Mouse (Mus musculus) induced T-regulatory cell, adult 2 months (primary cell): ENCODE results near the gene Corin.

ENCODE experiments used
- DNase-seq: peaks from one replicate; pipeline ENCODE4 v3.0.0-alpha.2; 2012; ENCODE audit warnings: low read depth

The Corin gene

DNA sequence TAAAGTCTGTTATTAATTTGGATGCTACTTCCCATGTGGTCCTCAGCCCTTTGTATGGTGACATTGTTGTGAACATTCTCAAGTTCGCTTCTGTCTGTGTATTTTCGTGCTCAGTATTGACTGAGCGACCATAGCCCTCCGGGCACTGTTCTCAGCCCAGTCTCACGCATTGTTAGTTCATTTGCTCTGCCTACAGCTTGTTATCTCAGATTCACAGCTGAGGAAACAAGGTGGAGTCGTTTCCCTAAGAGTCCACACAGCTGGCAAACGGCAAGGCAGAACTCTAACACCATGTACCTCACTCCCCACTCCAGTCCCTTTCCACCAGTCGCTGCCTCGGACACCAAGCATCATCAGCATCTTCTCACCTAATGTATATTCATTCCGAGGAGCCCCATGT is 63.1 kb downstream of the Corin start:
- no peak for DNase-seq

DNA sequence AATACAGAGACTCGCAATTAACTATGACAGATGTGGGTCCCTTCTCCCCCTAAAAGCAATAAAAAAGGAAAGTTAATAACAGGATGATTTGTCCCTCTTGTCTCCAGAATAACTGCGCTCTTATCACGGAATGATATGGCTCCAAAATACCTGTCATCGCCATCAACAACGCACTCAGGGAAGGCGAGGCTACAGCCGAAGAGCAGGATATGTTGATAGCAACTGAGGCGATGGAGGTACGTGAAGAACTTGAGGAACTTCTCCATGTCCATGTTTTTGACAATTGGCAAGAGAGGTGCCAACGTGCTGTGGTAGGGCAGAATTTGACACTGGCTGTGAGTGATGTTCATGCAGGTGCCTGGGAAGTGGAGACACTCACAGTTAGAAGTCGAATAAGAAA is 69.2 kb downstream of the Corin start:
- DNase-seq: no peak

DNA sequence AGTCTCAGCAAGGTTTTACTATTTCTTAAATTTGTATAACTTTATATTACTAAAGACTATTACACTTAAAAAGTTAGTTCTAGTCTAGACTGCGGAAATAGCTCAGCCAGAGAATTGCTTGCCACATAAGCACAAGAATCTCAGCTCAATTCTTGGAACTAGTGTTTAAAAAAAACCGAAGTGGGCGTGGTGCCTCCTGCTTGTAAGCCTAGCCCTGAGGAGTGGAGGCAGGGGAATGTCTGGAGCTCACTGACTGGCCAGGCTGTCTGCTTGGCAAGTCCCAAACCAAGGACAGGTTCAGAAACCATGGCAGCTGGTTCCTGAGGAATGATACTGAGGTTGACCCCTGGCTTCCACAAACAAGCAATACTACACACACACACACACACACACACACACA is 72.4 kb downstream of the Corin start:
- DNase-seq: no peak

DNA sequence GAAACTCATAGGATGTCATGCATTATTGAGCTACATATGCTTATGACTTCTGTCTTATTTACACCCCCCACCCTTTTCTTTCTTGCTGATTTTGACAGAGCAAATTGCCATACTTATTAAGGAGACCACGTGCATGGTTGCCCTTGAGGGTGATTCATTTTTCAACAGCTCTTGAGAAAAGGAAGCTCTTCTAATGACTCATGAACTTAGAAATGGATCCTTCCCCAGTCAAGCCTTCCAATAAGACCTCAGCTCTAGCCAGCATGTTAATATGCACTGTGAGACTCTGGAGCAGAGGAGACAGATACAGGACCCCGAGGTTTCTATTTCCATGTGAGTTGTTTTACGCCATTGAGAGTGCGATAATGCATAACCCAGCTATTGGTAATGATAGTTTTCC is 76.7 kb downstream of the Corin start:
- DNase-seq: no peak

DNA sequence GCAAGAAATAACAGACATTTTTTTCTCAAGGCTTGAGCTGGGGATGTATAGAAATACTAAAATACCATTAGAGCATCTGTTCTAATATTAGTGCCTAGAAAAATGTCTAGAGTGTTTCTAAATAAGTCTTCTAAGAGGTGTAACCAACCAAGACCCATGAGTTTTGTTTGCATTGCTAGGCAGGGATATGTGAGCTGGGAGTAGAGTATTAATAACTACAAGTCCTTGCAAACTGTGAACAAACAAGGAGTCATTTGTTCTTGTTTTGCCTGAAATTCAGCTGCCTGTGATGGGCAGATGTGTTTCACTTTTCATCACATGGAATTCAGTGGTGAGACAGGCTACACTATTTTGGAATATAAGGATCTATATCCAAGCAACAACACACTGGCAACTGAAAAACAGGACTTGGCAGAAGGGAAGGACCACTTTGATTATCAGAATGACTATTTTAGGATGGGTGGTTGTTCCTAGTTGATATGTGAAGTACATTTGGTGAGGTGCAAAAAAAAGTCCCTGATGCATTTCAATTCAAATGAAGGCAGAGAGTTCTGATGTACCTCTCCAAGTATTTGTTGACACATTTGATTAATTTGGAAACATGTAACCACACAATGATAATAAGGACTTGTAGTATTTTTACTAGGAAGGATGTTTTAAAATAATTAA is 78.8 kb downstream of the Corin start:
- no peak for DNase-seq

DNA sequence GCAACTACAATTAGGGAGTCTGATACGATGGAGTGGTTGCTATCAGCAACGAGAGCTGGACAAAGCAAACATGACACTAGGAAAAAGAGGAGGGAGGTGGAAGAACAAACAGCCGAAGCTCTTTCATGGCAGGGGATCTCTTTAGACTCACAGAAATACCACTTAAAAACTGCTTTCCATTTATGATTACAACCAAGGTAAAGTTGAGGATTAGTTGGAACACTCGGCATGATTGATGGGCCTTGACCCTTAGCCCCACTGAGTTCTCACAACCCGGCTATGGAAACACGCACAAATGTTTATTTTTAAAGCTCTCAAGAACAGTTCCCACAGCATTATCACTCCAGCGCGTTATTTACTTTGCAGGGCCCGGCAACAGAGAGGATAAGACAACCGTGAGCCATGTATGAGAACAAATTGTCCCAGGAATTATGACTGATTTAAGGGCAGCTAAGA is 92.4 kb downstream of the Corin start:
- no peak for DNase-seq

DNA sequence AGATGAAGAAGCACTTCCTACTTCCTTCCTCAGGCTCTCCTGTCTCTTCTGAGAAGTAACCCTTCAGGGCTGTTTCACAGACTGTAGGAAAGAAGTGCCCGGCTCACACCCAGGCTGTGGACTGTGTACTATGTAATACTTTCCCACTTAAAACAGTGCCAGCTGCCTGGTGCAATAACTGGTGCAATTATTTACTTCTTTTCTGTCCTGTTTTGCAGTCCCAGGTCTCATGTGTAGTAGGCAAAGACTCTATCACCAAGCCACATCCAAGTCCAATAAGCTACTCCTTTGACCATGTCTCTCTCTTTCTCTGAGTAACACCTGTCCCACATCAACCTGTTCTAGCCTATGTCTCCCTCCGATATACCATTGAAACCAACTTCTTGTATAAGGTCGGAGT is 93.4 kb downstream of the Corin start:
- no peak for DNase-seq

DNA sequence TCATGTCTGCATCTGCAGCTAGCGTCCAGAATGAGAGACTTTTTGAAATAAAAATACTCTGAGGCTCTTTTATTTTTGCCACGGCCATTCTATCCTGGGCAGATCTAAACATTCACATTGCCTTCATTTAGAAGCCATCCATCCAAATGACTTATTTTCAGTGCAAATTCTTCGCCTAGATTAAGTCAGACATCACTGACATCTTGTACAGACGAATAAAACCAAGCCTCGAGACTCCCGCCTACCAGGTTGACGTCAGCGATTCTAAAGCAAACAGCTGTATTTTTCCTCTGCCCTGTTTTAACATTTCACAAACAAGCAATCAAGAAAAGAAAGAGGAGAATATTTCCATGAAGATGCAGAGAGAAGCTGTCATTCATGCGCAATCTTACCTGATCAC is 100.9 kb downstream of the Corin start:
- no peak for DNase-seq

DNA sequence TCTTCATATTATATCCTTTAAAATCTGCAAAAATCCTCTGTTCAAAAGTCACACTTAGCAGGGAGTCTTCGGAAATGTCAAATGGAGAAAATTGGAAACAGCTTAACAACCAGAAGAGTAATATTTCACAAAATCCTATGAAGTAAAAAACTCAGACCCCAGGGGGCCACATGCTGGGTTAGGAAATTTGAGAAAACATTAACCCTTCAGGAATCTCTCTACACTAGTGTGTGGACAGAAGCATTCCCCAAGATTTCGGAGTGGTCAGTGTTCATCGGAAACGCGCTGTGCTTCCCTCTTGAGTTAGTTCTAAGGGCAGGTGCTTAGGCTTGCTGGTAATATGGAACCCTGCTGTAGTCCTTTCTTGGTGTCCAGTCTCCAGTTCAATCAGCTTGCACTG is 101.4 kb downstream of the Corin start:
- DNase-seq: no peak

DNA sequence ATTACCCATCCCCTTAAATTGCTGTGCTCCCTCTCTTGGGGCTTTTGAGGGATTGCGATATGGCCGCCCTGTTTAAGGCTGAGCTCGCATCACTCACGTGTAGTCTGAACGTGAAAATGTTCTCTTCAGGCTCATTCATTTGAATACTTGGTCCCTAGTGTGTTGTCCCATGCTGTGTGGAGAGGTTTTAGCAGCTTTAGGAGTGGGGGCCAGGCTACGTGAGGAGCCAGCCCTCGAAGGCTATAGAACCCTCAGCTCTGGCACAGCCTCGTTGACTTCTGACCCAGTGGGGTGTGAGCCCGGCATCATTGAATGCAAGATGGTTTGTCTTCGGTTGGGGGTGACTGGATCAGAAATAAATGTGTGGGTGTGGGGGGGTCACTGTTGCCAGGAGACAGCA is 102.5 kb downstream of the Corin start:
- no peak for DNase-seq

DNA sequence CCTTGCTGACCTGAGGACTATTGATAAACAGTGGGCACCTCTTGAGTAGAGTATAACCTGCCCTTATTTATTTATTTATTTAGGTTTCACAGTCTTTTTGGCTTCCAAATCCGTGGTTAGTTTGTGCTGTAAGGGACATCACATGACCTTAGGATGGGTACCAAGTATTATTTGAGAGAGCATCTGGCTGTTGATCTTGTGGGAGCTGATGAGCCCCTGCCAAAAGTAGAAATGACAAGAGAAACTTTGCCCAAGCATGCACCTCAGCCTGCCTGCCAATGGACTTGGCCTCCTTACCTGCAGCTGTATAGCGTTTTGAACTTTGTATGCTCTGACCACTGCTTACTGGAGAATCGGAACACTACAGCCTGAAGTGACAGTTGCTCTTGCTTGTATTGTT is 103.0 kb downstream of the Corin start:
- no peak for DNase-seq

DNA sequence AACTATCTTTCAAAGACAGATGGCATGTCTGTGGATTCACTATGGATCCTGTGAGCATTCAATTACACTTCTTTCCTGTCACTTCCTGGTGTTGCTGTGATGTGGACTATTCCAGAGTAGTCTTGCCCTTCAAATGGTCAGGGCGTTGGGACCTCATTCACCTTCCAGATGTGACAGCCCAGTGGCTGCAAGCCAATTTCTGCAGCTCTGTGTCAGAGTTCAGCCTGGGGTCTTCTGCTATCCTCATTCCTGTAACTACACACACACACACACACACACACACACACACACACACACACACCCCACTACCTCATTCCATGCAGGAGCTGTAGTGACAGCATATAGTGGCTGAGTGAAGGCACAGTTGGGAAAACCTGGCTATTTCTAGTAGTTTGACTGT is 122.1 kb downstream of the Corin start:
- DNase-seq: no peak

DNA sequence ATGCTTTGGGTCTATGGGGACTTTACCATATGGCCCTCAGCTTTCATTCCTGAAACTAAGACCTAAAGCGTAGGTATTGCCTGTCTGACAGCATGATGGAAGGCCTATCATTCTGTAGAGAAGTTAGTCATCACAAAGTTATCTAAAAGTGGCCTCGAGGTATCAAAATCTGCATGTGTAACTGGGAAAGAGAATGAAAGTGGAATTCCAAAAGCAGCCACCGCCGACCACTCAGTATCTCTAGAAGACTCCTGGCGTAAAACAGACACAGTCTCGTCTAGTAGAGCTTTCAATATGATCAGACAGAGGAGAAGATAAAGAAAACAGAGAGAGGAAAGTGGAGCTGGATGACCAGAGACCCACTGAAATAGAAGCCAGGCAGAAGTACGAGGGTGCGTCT is 123.7 kb downstream of the Corin start:
- DNase-seq: no peak

DNA sequence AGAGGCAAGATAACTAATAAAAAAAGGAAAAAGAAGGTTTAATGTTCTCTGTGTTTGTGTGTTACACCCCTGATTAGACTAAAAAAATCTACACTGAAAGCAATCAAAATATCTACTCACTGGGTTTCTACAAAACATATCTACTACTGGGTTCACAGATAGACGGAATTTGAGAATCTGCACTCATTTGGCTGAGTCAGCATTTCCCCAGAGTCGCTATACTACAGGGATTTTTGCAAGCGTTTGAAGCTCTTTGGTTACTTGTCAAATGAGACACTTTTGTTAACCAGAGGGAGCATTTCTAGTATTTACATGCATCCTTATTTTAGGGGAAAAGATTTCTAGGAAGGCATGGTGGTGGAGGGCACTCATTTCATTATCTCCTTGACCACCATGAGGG is 136.3 kb downstream of the Corin start:
- no peak for DNase-seq

DNA sequence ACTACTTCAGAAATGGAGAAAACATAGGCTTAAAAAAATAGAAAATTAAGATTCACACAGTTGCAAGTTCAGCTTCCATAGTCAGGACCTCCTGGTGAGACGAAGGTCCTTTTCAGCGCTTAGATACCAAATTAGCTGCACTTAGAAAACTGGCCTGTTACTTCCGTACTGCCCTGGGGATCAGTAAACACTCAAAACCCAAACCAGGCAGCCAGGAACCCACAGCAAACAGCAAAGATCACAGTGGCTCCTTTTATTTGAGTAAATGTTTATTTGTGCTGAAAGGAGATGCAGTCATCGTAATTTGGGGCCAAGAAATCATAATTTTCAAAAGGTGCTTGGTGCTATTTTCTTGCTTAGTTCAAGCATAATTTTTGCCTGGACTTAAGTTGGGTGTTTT is 138.5 kb downstream of the Corin start:
- DNase-seq: no peak

DNA sequence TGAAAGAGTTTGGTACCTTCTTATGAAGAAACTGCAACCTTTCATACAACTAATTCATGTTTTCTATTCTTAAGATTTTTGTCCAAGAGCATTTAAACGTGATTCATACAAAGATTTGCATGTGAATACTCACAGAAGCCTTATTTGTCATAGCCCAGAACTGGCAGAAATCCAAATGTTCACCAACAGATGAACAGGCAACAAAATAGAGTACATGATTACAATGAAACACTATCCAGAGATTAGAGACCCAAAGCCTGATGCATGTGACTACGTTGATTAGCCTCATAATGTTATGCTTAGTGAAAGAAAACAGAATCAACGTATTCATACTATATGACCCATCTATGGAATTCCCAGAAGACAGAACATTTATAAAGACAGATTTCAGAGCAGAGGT is 140.4 kb downstream of the Corin start:
- no peak for DNase-seq

DNA sequence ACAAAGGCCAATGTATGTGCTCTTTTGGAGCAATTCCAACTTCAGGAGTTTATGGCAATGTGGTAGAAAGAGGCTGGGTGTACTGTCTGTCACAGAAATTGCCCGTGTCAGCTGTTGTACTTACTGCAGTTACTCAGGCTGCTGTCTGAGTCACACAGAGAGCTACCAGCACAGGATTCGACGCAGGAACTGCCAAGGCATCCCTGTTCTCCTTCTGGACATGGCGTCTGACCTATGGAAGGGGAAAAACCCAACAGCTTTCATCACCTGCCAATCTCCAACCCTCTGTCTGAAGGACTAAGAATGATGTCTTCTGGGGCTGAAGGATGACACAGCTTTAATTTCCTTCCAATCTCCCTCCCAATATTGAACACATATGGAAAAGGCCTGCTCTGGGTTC is 150.5 kb downstream of the Corin start:
- no peak for DNase-seq

DNA sequence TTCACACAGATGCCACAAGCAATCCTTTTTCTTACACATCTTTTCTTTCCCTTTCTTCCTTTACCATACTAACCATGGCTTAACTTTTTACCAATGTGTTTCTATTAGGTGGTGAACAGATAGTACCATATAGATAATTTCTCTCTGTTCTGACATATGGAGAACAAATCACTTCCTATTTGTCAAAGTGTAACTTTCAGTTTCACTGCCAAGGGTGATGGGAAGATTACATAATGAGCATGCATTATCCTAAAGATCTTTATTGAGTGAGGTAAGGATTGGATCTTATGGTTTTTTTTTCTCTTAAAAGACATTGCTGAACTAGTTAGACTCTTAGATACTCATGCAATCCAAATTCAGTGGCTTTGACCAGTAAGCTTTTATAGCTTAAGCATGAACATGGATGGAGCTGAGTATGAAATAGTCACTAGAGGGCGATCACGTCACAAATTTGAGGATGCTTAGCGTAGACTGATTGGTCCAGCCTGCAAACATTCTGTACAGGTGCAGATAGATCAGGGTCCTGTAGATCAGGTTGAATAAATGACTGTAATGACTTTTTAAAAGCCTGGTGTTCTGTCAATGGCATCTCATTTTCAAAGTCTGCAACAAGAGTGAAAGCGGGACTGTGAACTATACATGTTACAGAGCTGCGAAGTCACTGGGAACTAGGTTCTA is 154.1 kb downstream of the Corin start:
- DNase-seq: peak; percentile 76

DNA sequence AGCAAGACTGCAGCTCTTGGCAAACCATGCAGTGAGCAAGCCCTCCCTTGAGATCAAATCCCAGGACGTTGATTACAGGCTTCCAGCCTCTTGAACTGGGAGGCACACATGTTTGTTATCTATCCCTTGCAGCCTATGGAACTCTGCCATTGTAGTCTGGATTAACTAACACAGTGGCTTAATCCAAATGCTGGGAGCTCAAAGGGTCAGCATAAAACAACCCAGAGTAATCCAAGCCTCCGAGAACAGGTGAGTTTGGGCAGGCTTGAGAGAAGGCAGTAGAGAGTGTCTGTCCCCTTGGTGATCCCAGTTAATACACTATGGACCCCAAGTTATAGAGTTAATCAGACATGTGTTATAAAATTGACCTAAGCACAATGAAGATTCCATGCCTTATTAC is 155.7 kb downstream of the Corin start:
- no peak for DNase-seq

DNA sequence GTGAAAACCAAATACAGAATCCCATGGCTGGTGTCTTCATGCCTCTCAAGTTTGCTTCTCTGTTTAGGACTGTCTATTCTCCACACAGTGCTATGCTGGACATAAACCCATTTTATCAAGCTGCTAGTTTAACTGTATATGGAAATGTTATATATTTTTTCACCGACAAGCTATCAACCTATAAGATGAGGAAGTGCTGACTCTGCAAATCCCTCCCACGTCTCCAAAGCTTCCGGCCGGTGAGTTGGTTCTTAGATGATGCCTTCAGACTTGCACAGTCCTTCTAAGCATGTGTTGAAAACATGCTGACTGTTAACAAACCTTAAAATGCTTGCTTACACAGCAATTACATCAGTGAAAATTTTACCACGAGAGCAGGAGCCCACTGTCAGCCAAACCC is 168.4 kb downstream of the Corin start:
- no peak for DNase-seq

DNA sequence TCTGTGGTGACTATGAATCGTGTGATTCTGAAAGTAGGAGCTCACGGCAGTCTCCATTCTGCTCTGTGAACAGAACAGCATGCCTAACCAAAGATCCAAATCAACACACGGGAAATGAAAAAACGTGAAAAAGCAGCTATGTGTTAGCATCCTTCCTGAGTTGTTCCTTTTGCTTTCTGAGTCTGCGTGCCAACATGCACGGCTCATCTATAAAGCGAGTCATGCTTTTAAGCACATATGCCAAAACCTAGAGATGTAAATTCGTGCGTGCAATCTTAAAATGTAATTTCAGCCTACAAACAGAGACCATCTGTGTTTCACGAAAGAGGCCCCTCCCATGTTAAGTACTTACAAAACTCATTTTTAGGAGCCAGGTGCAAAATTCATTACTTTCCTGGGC is 171.4 kb downstream of the Corin start:
- no peak for DNase-seq

DNA sequence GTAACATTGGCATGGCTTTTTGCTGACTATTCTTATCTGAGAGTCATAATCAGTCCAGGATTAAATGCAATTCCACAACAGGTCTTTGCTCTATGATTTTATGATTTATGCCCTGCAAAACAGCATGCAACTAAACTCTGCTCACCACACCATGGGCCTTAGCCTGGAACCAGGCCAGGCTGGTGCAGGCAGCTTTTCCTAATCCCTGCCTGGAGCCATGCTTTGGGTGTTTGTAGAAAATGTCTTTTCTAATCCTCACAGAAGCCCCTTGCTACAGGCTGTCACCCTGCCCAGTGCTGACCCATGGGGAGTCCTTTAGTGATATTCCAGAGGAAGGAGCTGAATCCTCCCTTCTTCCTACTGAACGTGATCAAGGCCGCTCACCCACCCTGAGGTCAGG is 173.1 kb downstream of the Corin start:
- DNase-seq: no peak

DNA sequence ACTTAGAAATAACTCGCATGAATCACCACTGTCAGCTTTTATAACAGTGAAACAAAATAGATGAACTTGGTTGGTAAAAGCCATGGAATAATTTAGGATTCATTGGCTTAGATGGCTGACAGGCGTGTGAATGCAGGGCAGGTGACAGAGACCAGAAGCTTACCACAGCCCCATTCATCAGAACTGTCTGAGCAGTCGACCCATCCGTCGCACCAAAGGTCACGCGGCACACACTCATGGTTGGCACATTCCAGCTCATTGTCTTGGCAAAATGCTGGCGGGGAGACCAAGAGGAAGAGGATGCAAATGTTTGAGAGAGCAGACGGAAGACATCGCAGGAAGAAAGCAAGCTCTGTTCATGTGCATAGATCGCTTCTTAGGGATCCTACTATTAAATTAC is 173.6 kb downstream of the Corin start:
- DNase-seq: no peak

DNA sequence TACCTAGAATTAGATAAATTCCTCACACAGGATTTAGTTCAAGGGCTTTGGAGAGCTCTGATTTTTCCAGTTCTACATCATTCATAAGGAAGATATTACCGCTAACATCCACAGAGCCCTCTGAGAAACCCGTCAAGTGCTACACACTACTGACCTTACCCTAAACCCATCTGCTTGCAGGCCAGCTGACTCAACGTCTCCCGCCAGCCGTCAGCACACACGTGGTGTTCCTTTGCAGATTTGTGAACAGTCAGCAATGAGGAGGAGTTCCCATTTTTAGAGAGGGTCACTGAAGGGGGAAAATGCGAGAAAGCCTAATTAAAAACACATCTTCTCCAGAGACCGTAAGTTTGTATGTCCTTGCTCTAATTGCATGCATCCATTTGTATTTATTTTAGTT is 174.8 kb downstream of the Corin start:
- DNase-seq: no peak
